Mouse (Mus musculus) E14TG2a.4 (cell line): ENCODE data around the gene Ppt2.

Experiments
- H3K27me3 ChIP-seq: 2 replicates; pipeline ENCODE4 v1.6.1; 2014; ENCODE audit warnings: low read length, control low read depth; ENCODE audit not compliant: insufficient read depth
- H3K36me3 ChIP-seq: 2 replicates; pipeline ENCODE4 v1.6.1; 2014; ENCODE audit warnings: low read length, control low read depth; ENCODE audit not compliant: insufficient read depth
- H3K4me1 ChIP-seq: replicated peaks from 2 replicates; pipeline ENCODE4 v1.6.1; 2014; ENCODE audit warnings: low read depth, low read length, control low read depth
- H3K4me3 ChIP-seq: replicated peaks from 2 replicates; pipeline ENCODE4 v1.5.1; 2014; ENCODE audit warnings: mild to moderate bottlenecking, low read length
- H3K9me3 ChIP-seq: 2 replicates; pipeline ENCODE4 v1.6.1; 2014; ENCODE audit warnings: low read length, control low read depth
- CTCF ChIP-seq: conservative IDR thresholded peaks from 2 replicates; pipeline ENCODE4 v1.5.1; 2014; ENCODE audit warnings: low read length
- NANOG ChIP-seq: IDR thresholded peaks from 2 replicates; pipeline ENCODE4 v1.6.1; 2014; ENCODE audit warnings: borderline replicate concordance, low read length, mixed read lengths
- POU5F1 ChIP-seq: IDR thresholded peaks from 2 replicates; pipeline ENCODE4 v1.6.1; 2014; ENCODE audit warnings: low read length, borderline replicate concordance

Ppt2 gene

DNA sequence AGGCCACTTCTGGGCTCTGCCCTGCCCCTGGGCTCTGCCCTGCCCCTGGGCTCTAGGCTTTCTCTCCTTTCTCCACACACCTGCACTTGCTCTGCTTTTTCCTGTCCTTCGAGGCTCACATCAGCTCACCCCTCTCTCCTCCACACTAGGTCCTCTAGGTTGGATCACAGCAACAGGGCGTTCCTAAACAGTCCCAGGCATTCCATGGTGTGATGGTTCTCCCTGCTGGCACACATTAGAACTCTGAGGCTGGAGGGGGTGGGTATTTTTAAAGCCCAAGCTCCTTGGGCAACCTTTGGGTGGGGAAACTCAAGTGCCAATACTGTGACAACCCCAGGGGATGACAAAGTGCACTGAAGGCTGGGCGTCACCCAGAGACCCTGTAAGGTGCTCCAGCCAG is 9.1 kb upstream of the Ppt2 start:
- peaks cover 21% of the 10 kb centered on the region for H3K4me1 ChIP-seq
- peaks cover 6% of the 10 kb centered on the region; the same call in 1 of the 2 replicates for H3K27me3 ChIP-seq
- no peak overlapping the region for H3K4me3 ChIP-seq
- no peaks in the 10 kb centered on the region for H3K9me3 ChIP-seq
- TF ChIP-seq POU5F1 (no peak), CTCF (no peak), NANOG (no peak)
- no peaks in the 10 kb centered on the region for H3K36me3 ChIP-seq

DNA sequence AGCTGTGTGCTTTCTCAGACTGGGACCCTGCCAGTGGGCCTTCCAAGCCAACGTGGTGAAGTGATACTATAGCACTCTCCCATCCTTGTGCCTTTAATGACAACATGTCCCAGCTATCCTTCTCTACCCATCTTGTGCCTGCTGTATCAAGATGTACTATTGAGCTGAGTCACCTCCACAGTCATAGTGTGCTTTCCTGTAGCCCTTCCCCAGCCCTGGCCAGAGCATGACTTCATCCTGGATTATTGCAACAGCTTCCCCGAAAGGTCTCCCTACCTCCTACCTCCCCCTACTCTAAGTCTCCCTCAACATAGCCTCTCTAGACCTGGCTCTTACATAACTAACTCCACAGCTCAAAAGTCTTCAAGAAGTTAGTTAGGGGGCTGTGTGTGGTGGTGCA is 7.4 kb upstream of the Ppt2 start:
- H3K36me3 ChIP-seq: no peaks in the 10 kb centered on the region
- no peak for TF ChIP-seq NANOG
- TF ChIP-seq CTCF: no peak
- no peak for TF ChIP-seq POU5F1
- peaks cover 26% of the 10 kb centered on the region for H3K4me1 ChIP-seq
- H3K27me3 ChIP-seq: peaks cover 17% of the 10 kb centered on the region
- no peaks in the 10 kb centered on the region for H3K9me3 ChIP-seq
- H3K4me3 ChIP-seq: no peak overlapping the region

DNA sequence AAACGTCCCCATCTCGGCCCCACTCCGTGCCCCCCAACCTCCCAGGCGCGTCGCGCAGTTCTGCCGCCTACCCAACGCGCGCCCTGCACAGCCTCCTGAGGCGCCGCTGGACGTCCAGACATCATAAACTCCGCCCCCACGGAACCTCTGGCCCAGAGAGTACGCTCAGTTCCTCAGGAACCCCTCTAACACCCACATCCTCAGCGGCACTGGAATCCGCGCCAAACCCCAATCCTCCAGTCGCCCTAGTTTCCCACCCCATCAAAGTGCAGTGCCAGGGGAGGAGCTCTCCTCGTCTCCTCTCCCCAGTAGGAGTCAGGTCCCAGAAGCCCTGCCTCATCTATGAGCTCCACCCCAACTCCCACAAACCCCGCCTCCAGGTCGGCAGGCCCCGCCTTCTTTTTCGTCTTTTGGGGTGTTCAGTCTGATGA is 4.0 kb upstream of the Ppt2 start:
- peaks cover 56% of the 10 kb centered on the region for H3K4me1 ChIP-seq
- H3K9me3 ChIP-seq: no peaks in the 10 kb centered on the region
- H3K36me3 ChIP-seq: no peaks in the 10 kb centered on the region
- H3K27me3 ChIP-seq: peaks cover 44% of the 10 kb centered on the region
- H3K4me3 ChIP-seq: peak overlapping the region; percentile 80
- no peak for TF ChIP-seq CTCF
- TF ChIP-seq POU5F1: no peak
- TF ChIP-seq NANOG: no peak

DNA sequence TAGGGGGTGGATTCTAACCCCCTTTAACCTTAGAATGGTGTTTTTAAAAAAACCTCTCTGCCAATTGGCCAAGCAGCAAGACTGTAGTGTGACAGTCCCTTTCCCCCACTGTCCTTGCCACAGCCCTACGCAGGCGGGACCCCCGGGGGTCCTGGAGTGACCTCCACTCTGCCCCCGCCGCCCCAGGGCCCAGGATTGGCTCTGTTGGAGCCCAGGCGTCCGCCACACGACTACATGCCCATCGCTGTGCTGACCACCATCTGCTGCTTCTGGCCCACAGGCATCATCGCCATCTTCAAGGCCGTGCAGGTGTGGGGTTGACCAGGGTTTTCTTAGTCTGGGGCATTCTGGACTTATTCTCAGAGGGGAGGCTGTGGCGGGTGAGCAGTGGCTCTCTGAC is 3.3 kb upstream of the Ppt2 start:
- Histone ChIP-seq H3K36me3 (no peaks in the 10 kb centered on the region), H3K4me1 (peaks cover 62% of the 10 kb centered on the region), H3K4me3 (peak overlapping the region; percentile 80), H3K27me3 (peaks cover 43% of the 10 kb centered on the region), H3K9me3 (no peaks in the 10 kb centered on the region)
- TF ChIP-seq CTCF (no peak), POU5F1 (no peak), NANOG (no peak)

DNA sequence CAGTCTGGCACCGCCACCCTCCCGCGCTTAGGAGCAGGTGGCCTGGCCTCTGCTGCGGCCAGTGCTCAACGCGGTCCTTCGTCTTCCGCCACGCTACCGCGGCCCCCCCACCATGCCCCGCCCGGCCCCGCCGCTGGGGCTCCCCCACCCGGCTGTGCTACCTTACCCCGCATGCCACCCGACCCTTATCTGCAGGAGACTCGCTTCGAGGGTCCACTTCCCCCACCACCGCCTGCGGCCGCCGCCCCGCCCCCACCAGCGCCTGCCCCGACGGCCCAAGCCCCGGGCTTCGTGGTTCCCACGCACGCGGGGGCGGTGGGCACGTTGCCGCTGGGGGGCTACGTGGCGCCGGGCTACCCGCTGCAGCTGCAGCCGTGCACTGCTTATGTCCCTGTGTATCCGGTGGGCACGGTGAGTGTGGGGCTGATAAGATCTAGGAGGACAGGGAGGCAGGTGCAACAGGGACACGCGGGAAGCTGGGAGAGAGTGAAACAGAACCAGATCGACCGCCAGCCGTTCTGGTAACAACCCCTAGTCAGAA is 2.5 kb upstream of the Ppt2 start:
- Histone ChIP-seq H3K4me1 (peaks cover 70% of the 10 kb centered on the region), H3K4me3 (peak overlapping the region; percentile 80), H3K36me3 (no peaks in the 10 kb centered on the region), H3K9me3 (no peaks in the 10 kb centered on the region), H3K27me3 (peaks cover 49% of the 10 kb centered on the region)
- TF ChIP-seq CTCF: no peak
- TF ChIP-seq NANOG: no peak
- TF ChIP-seq POU5F1: no peak

DNA sequence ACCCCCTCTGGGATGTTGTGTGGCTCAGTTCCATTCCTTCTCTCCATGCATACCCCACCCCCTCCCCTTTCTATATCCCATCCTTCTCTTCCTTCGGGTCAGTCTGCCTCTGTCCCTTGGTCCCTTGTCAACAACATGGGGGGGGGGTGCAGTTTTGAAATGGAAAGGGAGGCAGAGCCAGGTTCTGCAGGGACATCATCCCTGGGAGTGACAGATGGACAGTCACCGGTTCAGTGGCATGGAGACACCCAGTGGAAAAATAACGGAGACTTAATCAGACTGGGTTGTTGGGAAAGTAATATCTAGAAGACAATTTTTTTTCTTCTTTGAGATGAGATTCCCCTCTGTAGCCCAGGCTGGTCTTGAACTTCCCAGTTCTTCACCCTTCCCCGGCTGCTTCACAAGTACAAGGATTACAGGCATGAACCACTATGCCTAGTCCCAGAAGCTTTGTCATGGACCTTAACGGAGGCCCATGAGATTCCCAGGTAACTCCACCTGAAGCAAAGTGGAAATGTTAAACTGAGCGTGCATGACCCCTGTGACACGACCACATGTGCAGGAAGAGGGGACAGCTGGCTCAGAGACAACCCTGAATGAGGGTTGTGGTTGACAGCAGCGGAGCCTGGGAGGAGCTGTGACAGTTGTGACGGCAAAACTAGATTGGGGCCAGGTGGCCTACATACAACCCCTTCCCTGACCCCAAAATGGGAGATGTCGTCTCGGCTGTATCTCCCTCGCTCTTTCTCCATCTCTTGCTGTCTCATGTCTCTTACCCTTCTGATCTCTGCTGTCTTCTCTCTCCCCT is 1.7 kb upstream of the Ppt2 start:
- Histone ChIP-seq H3K36me3 (peaks cover 8% of the 10 kb centered on the region; the same call in 1 of the 2 replicates), H3K27me3 (peaks cover 52% of the 10 kb centered on the region), H3K4me3 (no peak overlapping the region), H3K4me1 (peaks cover 77% of the 10 kb centered on the region), H3K9me3 (no peaks in the 10 kb centered on the region)
- TF ChIP-seq CTCF: no peak
- no peak for TF ChIP-seq NANOG
- no peak for TF ChIP-seq POU5F1

DNA sequence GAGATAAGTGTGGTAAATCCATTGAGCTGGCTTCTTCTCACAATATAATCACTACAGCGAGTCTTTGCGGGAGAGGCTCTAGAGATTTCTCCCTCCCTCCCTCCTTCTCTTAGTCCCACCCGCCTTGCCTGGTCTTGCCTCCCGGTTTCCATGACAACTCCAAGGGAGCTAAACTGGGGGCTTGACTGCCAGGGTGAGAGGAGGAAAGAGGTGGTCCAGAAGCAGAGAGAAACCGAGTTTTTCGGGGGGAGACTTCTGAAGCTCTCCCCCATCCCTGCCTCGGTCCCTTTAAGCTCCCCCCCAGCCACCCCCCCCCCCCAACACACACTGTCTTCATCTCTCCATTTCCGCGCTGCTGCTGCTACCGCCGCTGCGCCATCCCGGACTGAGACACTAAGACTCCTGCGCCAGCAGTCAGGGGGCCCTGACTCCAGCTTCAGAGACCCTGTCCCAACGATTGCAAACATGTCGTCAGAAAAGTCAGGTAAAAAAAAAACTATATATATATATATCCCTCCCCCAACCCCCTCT is 976 bp upstream of the Ppt2 start, which contains the start of gene Prrt1:
Gene Prrt1 (plus strand): TSS at position 313 of the 531 bp plus-strand sequence.
- TF ChIP-seq CTCF (no peak), POU5F1 (no peak), NANOG (no peak)
- peaks cover 52% of the 10 kb centered on the region for H3K27me3 ChIP-seq
- peak within 1 kb of the TSS; percentile 86 for H3K4me3 ChIP-seq
- H3K4me1 ChIP-seq: peaks cover 77% of the 10 kb centered on the region
- no peaks in the 10 kb centered on the region for H3K9me3 ChIP-seq
- peaks cover 8% of the 10 kb centered on the region; the same call in 1 of the 2 replicates for H3K36me3 ChIP-seq

DNA sequence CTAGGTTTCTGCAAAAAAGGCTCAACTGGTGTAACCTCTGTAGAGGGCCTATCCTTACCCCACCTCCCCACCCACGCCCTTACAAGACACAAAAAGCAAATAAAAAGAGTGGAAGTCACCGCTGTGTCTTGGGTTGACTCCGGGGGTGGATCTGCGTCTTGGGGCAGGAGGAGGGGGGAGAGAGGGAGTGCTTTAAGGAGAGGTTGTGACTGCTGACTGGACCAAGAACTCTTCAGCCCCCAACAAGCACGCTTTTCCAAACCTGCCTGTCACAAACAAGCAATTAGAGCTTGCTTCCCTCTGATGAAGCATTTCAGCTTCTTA is 296 bp upstream of the Ppt2 start:
- TF ChIP-seq POU5F1 (no peak), NANOG (no peak), CTCF (no peak)
- H3K36me3 ChIP-seq: peaks cover 8% of the 10 kb centered on the region; the same call in 1 of the 2 replicates

More for the DNA sequence above, 296 bp upstream of the Ppt2 start:
- H3K27me3 ChIP-seq: peaks cover 52% of the 10 kb centered on the region
- H3K4me3 ChIP-seq: peak overlapping the region; percentile 86
- H3K4me1 ChIP-seq: peaks cover 76% of the 10 kb centered on the region
- H3K9me3 ChIP-seq: no peaks in the 10 kb centered on the region
